Mouse (Mus musculus) midbrain, embryonic 13.5 days (tissue): ENCODE data around the gene Mpnd. TPM values are rescaled to one million over a fixed set of nuclear protein-coding genes. Genes with fewer than 3 reads are reported as not detected.
"Not testable (repeated sequence)": the region's sequence is repeated elsewhere in the genome, so short reads cannot be mapped to it uniquely, and the experiment has no call there.

Source experiments
- ATAC-seq: fragments of 200-750 bp; cut with Nextera tagmentation; 2 replicates; pipeline ENCODE4 v1.8.0; 2017; ENCODE audit warnings: mild to moderate bottlenecking, moderate TSS enrichment, moderate library complexity
- H3K27ac ChIP-seq: fragments of 300-500 bp; sonication (generic); 2 replicates; pipeline ENCODE4 v1.5.1; 2015; ENCODE audit warnings: inconsistent platforms, mild to moderate bottlenecking, moderate library complexity
- H3K27me3 ChIP-seq: fragments of 300-500 bp; sonication (generic); 2 replicates; pipeline ENCODE4 v1.6.1; 2015; ENCODE audit warnings: mild to moderate bottlenecking, inconsistent platforms
- H3K36me3 ChIP-seq: fragments of 300-500 bp; sonication (generic); 2 replicates; pipeline ENCODE4 v1.6.1; 2015; ENCODE audit warnings: mild to moderate bottlenecking, inconsistent platforms
- H3K4me1 ChIP-seq: fragments of 300-500 bp; sonication (generic); replicated peaks from 2 replicates; pipeline ENCODE4 v1.6.1; 2015; ENCODE audit warnings: inconsistent platforms
- H3K4me2 ChIP-seq: fragments of 300-500 bp; sonication (generic); replicated peaks from 2 replicates; pipeline ENCODE4 v1.6.1; 2015; ENCODE audit warnings: moderate library complexity, mild to moderate bottlenecking, inconsistent platforms
- H3K4me3 ChIP-seq: fragments of 300-500 bp; sonication (generic); replicated peaks from 2 replicates; pipeline ENCODE4 v1.5.1; 2015; ENCODE audit warnings: mild to moderate bottlenecking, inconsistent platforms
- H3K9ac ChIP-seq: fragments of 300-500 bp; sonication (generic); replicated peaks from 2 replicates; pipeline ENCODE4 v1.6.1; 2015; ENCODE audit warnings: mild to moderate bottlenecking, inconsistent platforms
- H3K9me3 ChIP-seq: fragments of 300-500 bp; sonication (generic); 2 replicates; pipeline ENCODE4 v1.6.1; 2016; ENCODE audit warnings: mild to moderate bottlenecking, inconsistent platforms
- WGBS: fragments of 180-500 bp; shearing (Covaris S2); methylation state at CpG from one replicate; pipeline ENCODE4 v1.1.7; 2015; 5-methylcytosine and 5-hydroxymethylcytosine counted together
- polyA plus RNA-seq: library from polyadenylated mRNA; unstranded; fragments of >200 nt; fragmentation: Nextera tagmentation; extraction: Ambion mirVana; gene quantifications from 2 replicates; pipeline ENCODE4 v1.2.1, GENCODE M21; 2015

The Mpnd gene
- polyA plus RNA-seq, 1 experiment from 2014 or later: 182 TPM

DNA sequence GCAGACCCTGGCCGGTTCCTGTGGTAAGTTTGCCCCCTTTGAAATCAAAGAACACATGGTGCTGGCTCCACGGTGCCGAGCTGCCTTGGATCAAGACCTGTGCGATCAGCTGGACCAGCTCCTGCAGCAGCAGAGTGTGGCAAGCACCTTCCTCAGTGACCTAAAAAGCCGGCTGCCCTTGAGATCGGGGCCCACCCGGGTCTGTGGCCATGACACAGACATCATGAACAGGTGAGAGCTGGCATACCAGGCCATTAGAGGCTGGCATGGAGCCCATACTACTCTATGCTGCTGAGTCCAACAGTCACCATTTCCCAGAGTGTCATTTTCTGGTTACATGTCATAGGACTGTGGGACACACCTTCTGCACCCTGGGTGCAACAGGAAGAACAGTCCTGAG is 56.6 kb downstream of the Mpnd start:
- Histone ChIP-seq H3K4me1 (no peaks in the 10 kb centered on the region), H3K4me3 (no peak overlapping the region), H3K9me3 (no peaks in the 10 kb centered on the region), H3K4me2 (no peak overlapping the region), H3K9ac (no peak overlapping the region; the same call in 1 of the 2 replicates), H3K36me3 (peaks cover 89% of the 10 kb centered on the region), H3K27ac (no peak overlapping the region), H3K27me3 (no peaks in the 10 kb centered on the region)
- no peak for ATAC-seq
- 98% methylated on average over 7 of the region's 7 CpGs for WGBS

DNA sequence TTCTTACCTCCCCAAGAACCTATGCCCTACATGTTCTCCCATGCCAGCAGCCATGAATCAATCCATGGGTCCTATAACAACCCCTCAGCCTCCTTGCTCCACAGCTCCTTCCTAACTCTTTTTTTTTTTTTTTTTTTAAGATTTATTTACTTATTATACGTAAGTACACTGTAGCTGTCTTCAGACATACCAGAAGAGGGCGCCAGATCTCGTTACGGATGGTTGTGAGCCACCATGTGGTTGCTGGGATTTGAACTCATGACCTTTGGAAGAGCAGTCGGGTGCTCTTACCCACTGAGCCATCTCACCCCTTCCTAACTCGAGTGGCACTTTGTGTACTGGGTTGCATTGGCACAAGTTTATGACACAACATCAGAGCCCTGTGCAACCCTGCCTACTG is 60.2 kb downstream of the Mpnd start:
- not testable (repeated sequence) for H3K4me2 ChIP-seq, H3K4me3 ChIP-seq, H3K9ac ChIP-seq, H3K9me3 ChIP-seq, ATAC-seq, H3K27me3 ChIP-seq, H3K4me1 ChIP-seq, H3K27ac ChIP-seq
- H3K36me3 ChIP-seq: peaks cover 97% of the 10 kb centered on the region
- 82% methylated on average over 6 of the region's 6 CpGs for WGBS

Other genes with a start within 250 kb of the Mpnd start
- gene Zfp119a, start 126.8 kb upstream of the Mpnd start, polyA plus RNA-seq: 14.5 and 15.2 TPM in 2 replicates
- gene Zfp959, start 113.6 kb upstream of the Mpnd start, polyA plus RNA-seq: 16.3 and 19.2 TPM in 2 replicates
- 9.4 and 9.5 TPM in 2 replicates for gene Zfp119b, start 56.2 kb upstream of the Mpnd start, polyA plus RNA-seq
- 4.7 and 5.1 TPM in 2 replicates for gene Ebi3, start 53.1 kb upstream of the Mpnd start, polyA plus RNA-seq
- gene Yju2, start 46.6 kb upstream of the Mpnd start, polyA plus RNA-seq: 27.9 and 28.2 TPM in 2 replicates
- 181 and 184 TPM in 2 replicates for gene Shd, start 35.2 kb upstream of the Mpnd start, polyA plus RNA-seq
- gene Fsd1, start 19.2 kb upstream of the Mpnd start, polyA plus RNA-seq: 135 and 136 TPM in 2 replicates
- gene Stap2, start 127 bp upstream of the Mpnd start, polyA plus RNA-seq: 4.6 and 5.0 TPM in 2 replicates
- 113 and 123 TPM in 2 replicates for gene Sh3gl1, start 30.9 kb downstream of the Mpnd start, polyA plus RNA-seq
- gene Chaf1a, start 34.7 kb downstream of the Mpnd start, polyA plus RNA-seq: 10.1 and 11.0 TPM in 2 replicates
- 73.7 and 78.6 TPM in 2 replicates for gene Ubxn6, start 69.3 kb downstream of the Mpnd start, polyA plus RNA-seq
- gene Hdgfl2, start 73.9 kb downstream of the Mpnd start, polyA plus RNA-seq: 156 and 159 TPM in 2 replicates
- 0.04 and 0.11 TPM in 2 replicates for gene Plin4, start 104.1 kb downstream of the Mpnd start, polyA plus RNA-seq
- 0.43 and 0.55 TPM in 2 replicates for gene Plin5, start 111.9 kb downstream of the Mpnd start, polyA plus RNA-seq
- 0.15 TPM in 1 of 2 replicates, not detected in the other for gene Lrg1, start 116.3 kb downstream of the Mpnd start, polyA plus RNA-seq
- 7.6 and 10.4 TPM in 2 replicates for gene Sema6b, start 134.6 kb downstream of the Mpnd start, polyA plus RNA-seq
- 8.2 and 8.7 TPM in 2 replicates for gene Tnfaip8l1, start 156.8 kb downstream of the Mpnd start, polyA plus RNA-seq
- 64.6 and 68.4 TPM in 2 replicates for gene Mydgf, start 178.2 kb downstream of the Mpnd start, polyA plus RNA-seq
- gene Dpp9, start 213.2 kb downstream of the Mpnd start, polyA plus RNA-seq: 26.6 and 29.3 TPM in 2 replicates